Mouse (Mus musculus): ENCODE measurements at regions not wholly inside any gene's neighbourhood (a gene's known extent, or its start where the extent isn't known, plus 50 kb on each side); places are given as distances from the start of the nearest gene placed in this dataset.

- DNase-seq: no peak
Observed at GRCm38 (mm10) chr14:109985026-109985425, 769.9 kb downstream of the Slitrk6 start.

DNA sequence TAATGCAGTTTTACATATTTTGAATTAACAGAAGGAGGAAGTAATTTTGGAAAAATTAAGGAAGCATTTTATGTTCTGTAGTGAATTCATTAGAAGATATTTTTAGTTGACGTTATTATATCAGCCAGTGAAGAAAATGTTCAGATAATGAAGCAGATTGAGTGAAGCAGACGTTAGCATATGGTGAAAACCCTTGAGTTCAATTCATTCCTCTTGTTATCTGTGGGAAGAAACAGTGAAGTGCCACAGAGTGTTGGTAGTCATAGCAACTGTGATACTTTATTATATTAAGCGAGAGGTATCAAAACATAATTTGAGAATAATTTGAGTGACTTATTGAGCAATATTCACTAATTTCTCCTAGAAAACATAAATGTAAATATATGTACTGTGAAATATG, 796.9 kb downstream of the Slitrk6 start:
- DNase-seq: no peak

DNA sequence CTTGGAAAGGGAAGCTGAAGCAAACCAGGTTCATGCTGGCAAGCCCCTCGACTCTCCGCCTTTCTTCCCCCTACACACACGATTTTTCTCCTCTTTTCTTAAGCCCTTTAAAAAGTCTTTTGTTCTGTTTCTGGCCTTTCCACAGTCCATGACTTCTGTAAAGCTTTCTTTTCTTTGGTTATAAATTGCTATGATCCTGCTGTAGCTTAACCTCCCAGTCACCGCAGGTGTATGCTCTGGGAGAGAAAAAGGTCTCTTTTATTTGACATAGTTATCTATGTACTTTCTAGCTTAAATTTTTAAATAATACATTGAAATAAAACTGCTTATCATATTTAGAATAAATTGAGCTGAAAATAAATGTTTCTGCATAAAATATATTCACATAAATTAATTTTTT, 813.0 kb downstream of the Slitrk6 start:
- no peak for DNase-seq

DNA sequence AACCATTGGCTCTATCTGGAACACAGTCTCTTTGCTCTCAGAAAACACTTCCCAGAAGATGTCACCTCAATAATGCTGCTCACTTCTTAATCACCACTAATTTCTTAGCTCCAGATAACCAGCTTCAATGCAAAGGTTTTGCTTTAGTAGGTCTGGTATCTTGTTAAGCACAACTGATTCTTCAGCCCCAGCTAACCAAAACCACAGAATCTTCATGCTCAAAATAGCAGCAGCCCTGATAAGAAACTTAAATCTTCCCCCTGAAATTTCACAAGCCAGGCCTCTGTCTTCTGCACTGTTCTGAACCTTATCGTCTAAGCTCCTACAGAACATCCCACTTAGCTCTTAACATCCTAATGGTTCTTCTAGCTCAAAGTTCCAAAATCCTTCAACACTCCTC, 813.8 kb downstream of the Slitrk6 start:
- DNase-seq: no peak

GRCm38 (mm10) chr14:109937432-109937831, 817.5 kb downstream of the Slitrk6 start:
- no peak for DNase-seq

- DNase-seq: no peak
Observed at GRCm38 (mm10) chr14:109928977-109929376, 826.0 kb downstream of the Slitrk6 start.

DNA sequence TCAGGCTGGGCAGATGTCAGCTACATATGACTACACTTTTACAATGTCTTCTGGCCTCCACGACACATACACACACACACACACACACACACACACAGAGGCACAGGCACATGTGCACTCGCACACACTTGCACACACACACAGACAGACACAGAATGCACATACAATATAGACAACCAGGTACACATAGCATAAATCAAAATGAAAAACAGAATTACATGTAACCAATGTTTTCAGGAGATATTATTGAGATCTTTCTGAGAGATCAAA, 863.1 kb downstream of the Slitrk6 start:
- DNase-seq: no peak

DNA sequence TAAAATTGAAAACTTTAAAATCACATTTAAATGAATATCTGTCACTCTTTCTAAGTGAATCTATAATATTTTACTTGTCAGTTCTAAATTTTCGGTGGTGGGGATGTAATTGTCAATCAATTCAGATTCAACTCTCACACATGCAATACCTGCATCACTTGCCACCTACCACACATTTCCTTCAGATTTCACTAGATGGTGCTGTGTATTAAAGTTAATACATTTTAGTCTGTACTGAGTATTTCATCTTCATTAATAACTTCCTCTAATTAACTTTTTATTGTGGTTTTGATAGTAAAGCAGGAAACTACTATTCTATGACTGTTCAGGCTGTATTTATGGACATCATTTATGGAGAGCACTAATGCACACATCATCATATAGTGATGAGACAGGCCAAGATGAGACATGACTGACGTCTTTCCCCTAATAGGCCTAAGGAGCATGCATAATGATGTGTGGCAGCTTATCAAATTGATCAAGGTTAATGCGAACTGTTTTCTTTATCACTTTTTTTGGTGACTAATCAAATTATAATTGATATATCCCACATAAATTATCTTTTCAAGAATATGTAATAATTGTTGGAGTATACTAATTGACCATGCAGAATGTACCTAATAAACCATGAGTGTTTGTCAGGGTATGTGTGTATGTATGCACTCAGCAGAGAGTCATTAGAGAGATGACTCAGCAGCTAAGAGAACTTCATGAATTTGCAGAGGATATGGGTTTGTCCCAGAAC, 863.6 kb downstream of the Slitrk6 start:
- no peak for DNase-seq

DNA sequence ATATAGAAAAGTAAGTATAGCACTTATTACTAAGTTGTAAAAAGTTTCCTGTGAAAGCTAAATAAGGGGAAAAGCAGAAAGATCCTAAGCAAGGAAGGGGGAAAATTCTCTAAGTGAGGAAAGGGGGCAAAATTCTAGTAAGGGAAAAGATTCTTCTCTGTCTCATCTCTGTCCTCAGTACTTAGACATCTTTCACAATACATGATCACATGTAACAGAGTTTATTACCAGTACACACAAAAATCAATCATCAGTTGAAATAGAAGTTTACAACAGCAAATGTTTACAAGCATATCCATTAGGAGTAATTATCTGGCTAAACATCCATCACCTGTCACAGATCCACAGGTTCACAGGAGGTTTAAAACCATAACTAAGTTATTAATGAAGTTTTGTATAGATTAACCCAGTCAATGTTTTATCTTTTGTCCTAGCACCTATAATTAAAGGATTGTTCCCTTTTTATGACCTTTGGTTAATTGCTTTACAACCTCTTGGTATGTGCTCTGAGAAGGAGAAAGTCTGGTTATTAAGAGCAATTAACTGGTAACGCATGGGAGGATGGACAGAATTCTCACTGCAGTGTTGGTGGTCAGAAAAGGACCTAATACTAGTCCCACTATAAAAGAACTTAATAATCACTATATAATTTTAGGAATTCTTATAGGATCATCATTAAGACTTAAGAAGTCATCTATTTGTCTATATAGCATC, 877.8 kb downstream of the Slitrk6 start:
- no peak for DNase-seq

GRCm38 (mm10) chr14:109874230-109874629, 880.7 kb downstream of the Slitrk6 start:
- DNase-seq: peak; percentile 10 to 46

DNA sequence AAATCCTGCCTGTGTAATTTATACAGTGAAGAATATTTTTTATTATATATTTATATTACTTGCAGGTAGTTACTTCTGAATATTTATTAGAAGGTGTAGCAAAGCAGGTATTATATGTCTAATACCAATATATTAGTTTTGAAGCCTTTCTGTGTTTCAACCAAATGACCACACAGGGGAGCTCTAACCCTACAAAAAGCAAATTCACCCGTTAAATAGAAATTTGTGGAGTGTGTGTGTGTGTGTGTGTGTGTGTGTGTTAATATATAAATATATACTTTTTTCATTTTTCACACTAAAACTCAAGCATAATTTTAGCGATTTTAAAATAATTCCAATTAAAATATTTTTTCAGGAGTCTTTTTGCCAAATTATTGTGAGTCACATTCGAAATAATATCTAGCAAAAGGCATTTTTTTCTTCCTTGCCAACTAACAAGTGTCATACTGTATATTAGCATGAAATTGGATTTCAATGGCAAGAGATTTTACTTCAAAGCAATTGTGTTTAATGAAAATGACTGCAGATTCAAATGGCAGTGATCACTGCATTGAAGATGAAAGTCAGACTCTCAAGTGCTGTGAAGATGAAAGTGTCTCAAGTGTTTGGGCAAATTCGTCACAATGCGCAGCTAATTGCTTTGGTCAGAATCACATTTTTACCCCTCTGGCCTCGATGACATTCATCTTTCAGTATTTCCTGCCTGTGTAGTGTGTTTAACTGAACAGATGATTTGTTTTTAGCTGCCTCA, 914.4 kb downstream of the Slitrk6 start:
- DNase-seq: peak in 1 of 2 experiments; percentile 11

GRCm38 (mm10) chr14:109802522-109803126, 888.7 kb upstream of the Slitrk1 start:
- DNase-seq: no peak

DNA sequence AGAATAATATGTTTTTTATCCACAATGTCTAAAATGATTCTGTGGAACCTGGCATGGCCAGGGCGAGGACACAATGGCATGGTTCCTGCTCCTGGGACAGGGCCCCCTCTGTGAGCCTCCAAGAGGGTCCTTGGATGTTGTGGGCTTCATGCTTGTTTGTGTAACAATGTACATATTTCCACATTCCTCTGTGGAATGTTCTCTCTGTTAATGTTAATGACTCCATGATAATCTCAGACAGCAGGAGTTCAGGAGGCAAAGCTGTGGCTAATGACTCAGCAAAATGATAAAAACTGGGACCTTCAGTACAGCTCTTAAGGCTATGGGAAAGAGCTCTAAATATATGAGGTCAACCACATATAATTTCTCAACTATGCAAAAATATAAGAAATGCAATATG, 858.3 kb upstream of the Slitrk1 start:
- no peak for DNase-seq

DNA sequence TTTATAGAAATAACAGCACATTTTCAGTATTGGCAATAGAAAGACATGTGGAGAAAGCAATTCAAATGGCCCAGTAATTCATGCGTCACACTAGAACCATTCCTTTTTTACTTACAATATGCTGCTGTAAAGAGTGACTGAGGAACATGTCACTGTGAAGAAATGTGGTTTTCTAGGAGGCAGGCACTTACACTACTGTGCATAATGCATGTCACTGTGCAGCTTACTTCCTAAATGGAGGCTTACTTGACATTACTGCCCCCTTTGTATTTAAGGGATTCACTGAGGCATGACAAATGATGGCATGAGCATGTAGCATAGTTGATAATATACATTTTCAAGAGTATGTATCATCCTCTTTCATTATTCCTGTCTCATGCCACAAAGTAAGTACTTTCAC, 846.9 kb upstream of the Slitrk1 start:
- no peak for DNase-seq

Data from cerebellum, postnatal 36 days (tissue).